Mouse (Mus musculus): ENCODE data around the gene Crim1. TPM values are rescaled to one million over a fixed set of nuclear protein-coding genes. Genes with fewer than 3 reads are reported as not detected.

The Crim1 gene
- polyA plus RNA-seq, 1 experiment: 7.1 TPM

DNA sequence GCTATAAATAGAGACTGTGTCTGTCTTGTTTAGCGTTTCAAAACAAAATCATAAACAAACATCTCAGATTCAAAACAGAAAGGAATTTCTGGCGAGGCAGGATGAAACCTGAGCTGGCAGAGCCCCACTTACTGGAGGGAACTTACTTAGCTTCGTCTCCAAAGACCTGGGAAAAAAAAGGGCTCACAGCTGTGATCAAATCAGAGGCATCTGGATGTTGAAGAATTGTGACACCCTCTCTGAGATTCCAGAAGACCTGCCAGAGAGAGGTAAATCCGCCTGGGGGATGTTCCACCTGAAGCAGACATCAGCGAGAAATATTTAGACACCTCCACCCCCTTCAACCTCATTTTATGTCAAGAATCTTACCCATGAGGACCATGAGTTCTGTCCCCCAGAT lies 11.8 kb downstream of the Crim1 start:
- H3K79me2 ChIP-seq (ENCODE audit: control insufficient read depth, insufficient read depth): peaks cover 75% of the 10 kb centered on the region
- no peak for TF ChIP-seq CTCF (IDR thresholded peaks at IDR 0.05; ENCODE audit: control insufficient read depth, insufficient read depth, insufficient read length)
- no peaks in the 10 kb centered on the region for H3K27me3 ChIP-seq (ENCODE audit: control insufficient read depth, insufficient read depth, insufficient read length)
- no peaks in the 10 kb centered on the region for H3K36me3 ChIP-seq (ENCODE audit: control insufficient read depth, insufficient read depth)
- no peak overlapping the region for H3K4me3 ChIP-seq (ENCODE audit: insufficient read depth, poor library complexity, severe bottlenecking)
- H3K79me3 ChIP-seq (ENCODE audit: low read depth): peaks cover 27% of the 10 kb centered on the region
- no peak overlapping the region for H3ac ChIP-seq (ENCODE audit: control insufficient read depth, insufficient read length, low read depth)

DNA sequence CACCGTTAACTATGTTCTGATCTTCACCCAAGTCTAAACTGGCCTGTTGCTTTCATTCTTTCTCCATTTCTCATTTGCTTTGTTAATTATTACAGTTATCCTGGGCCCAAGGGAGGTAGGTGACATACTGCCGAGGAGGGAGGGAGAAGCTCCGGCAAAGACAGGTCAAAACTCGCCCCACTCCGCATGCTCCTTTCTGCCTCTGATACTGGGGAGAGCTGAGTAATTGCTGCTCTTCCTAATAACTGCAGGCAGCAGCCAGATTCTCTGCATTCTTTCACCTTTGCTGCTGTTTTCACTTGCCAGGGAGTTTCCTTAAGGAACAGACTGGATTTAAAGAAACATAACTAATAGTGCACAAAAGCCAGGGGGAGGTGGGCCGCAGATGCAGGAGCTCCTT lies 13.1 kb downstream of the Crim1 start:
- no peak for TF ChIP-seq MAX (IDR thresholded peaks at IDR 0.05)
- TF ChIP-seq CEBPB (IDR thresholded peaks at IDR 0.05; ENCODE audit: low read depth): no peak
- no peak for TF ChIP-seq CTCF (IDR thresholded peaks at IDR 0.05; ENCODE audit: control insufficient read depth, insufficient read depth, insufficient read length)
- no peak for TF ChIP-seq MYOG (IDR thresholded peaks at IDR 0.05; ENCODE audit: control insufficient read depth, extremely low read depth, insufficient read length)
- TF ChIP-seq MYOD1 (IDR thresholded peaks at IDR 0.05; ENCODE audit: control insufficient read depth, insufficient read length, low read depth): no peak
- no peak for TF ChIP-seq FOSL1 (IDR thresholded peaks at IDR 0.05; ENCODE audit: insufficient read depth, low read length, poor library complexity, severe bottlenecking)
- no peak for TF ChIP-seq USF1 (IDR thresholded peaks at IDR 0.05; ENCODE audit: low read depth)
- Histone ChIP-seq H3K79me3 (ENCODE audit: low read depth) (peaks cover 18% of the 10 kb centered on the region), H3K36me3 (ENCODE audit: control insufficient read depth, insufficient read depth) (no peaks in the 10 kb centered on the region), H3K4me3 (ENCODE audit: insufficient read depth, poor library complexity, severe bottlenecking) (no peak overlapping the region), H3ac (ENCODE audit: control insufficient read depth, insufficient read length, low read depth) (no peak overlapping the region), H3K79me2 (ENCODE audit: control insufficient read depth, insufficient read depth) (peaks cover 65% of the 10 kb centered on the region), H3K27me3 (ENCODE audit: control insufficient read depth, insufficient read depth, insufficient read length) (no peaks in the 10 kb centered on the region)

DNA sequence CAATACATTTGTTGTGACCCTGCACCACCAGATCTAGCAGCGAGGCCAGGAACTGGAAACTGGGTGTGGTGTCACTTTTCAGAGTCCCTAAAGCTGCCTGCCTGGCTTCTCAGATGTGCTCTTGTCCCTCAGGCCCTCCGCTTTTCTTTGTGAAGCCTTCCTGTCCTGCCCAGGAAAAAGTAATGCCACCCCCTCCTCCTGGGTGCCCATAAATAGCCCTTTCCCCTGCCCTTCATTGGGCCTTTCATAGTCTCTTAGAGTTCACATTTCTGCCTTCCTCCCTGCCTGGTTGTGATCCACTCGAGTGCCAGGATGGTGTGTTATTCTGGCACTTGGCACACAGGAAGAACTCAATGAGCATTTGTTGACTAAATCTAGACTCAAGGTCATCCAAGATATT lies 16.5 kb downstream of the Crim1 start:
- no peak overlapping the region for H3ac ChIP-seq (ENCODE audit: control insufficient read depth, insufficient read length, low read depth)
- no peak overlapping the region for H3K4me3 ChIP-seq (ENCODE audit: insufficient read depth, poor library complexity, severe bottlenecking)
- H3K27me3 ChIP-seq (ENCODE audit: control insufficient read depth, insufficient read depth, insufficient read length): no peaks in the 10 kb centered on the region
- TF ChIP-seq FOSL1 (IDR thresholded peaks at IDR 0.05; ENCODE audit: insufficient read depth, low read length, poor library complexity, severe bottlenecking) (no peak), CEBPB (IDR thresholded peaks at IDR 0.05; ENCODE audit: low read depth) (no peak), USF1 (IDR thresholded peaks at IDR 0.05; ENCODE audit: low read depth) (no peak), MAX (IDR thresholded peaks at IDR 0.05) (no peak), MYOG (IDR thresholded peaks at IDR 0.05; ENCODE audit: control insufficient read depth, extremely low read depth, insufficient read length) (no peak), MYOD1 (IDR thresholded peaks at IDR 0.05; ENCODE audit: control insufficient read depth, insufficient read length, low read depth) (no peak), CTCF (IDR thresholded peaks at IDR 0.05; ENCODE audit: control insufficient read depth, insufficient read depth, insufficient read length) (no peak)
- H3K79me2 ChIP-seq (ENCODE audit: control insufficient read depth, insufficient read depth): peaks cover 55% of the 10 kb centered on the region
- no peaks in the 10 kb centered on the region for H3K36me3 ChIP-seq (ENCODE audit: control insufficient read depth, insufficient read depth)
- peaks cover 10% of the 10 kb centered on the region for H3K79me3 ChIP-seq (ENCODE audit: low read depth)

DNA sequence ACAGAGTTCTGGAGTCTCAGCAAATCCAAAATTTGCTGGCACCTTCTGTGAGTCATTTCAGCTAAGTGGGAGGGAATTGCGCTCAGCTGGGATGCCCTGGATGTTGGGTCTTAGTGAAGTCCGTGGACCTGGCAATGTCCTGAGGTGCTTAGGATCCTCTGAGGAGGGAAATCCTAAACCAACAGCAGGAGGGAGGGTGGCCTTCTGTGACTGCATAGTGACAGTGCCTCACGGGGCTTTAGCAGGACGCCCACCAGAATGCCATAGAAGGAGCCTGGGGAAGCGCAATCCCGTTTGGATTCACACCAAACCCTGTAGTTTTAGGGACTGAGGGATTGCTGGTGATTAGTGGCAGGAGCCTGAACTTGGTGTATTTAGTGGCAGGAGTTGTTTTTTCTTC lies 17.4 kb downstream of the Crim1 start:
- H3K79me3 ChIP-seq (ENCODE audit: low read depth): peaks cover 8% of the 10 kb centered on the region
- no peak overlapping the region for H3K4me3 ChIP-seq (ENCODE audit: insufficient read depth, poor library complexity, severe bottlenecking)
- peaks cover 53% of the 10 kb centered on the region for H3K79me2 ChIP-seq (ENCODE audit: control insufficient read depth, insufficient read depth)
- H3ac ChIP-seq (ENCODE audit: control insufficient read depth, insufficient read length, low read depth): no peak overlapping the region
- no peaks in the 10 kb centered on the region for H3K36me3 ChIP-seq (ENCODE audit: control insufficient read depth, insufficient read depth)
- no peaks in the 10 kb centered on the region for H3K27me3 ChIP-seq (ENCODE audit: control insufficient read depth, insufficient read depth, insufficient read length)
- TF ChIP-seq MAX (IDR thresholded peaks at IDR 0.05): no peak
- TF ChIP-seq MYOG (IDR thresholded peaks at IDR 0.05; ENCODE audit: control insufficient read depth, extremely low read depth, insufficient read length): no peak
- TF ChIP-seq CEBPB (IDR thresholded peaks at IDR 0.05; ENCODE audit: low read depth): no peak
- TF ChIP-seq FOSL1 (IDR thresholded peaks at IDR 0.05; ENCODE audit: insufficient read depth, low read length, poor library complexity, severe bottlenecking): no peak
- TF ChIP-seq CTCF (IDR thresholded peaks at IDR 0.05; ENCODE audit: control insufficient read depth, insufficient read depth, insufficient read length): no peak
- TF ChIP-seq MYOD1 (IDR thresholded peaks at IDR 0.05; ENCODE audit: control insufficient read depth, insufficient read length, low read depth): no peak
- no peak for TF ChIP-seq USF1 (IDR thresholded peaks at IDR 0.05; ENCODE audit: low read depth)

DNA sequence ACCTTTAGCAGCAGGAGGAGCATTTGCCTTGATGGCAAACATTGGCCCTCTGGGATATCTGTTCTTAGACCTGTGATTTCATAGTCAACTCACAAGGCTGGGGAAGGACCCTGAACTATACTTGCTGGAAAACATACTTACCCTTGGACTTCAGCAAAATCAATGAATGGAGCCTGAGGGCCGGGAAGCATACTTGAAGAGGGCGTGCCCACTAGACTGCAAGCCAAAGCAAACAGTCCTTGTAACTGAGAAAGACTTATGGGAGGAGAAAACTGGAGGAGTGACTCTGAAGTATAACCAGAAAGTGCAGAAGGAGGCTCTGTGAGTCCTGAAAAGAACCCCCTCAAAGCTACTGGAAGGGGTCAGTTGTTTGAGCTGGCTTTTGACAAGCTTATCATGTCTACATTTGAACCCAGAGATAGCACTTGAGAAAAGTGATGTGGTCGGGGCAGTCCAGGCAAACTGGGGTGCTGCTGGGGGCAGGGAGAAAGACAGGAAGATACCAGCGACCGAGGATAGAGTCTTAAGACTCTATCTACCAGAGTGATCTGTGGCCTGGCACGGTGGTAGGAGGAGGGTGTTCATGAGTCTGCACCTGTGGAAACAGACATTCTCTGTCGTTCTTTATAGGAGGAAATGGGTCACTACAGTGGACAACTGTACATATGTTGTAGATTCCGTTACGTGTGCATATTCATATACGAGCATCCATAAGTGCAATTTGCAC lies 18.6 kb downstream of the Crim1 start:
- Histone ChIP-seq H3K79me2 (ENCODE audit: control insufficient read depth, insufficient read depth) (peaks cover 50% of the 10 kb centered on the region), H3ac (ENCODE audit: control insufficient read depth, insufficient read length, low read depth) (no peak overlapping the region), H3K4me3 (ENCODE audit: insufficient read depth, poor library complexity, severe bottlenecking) (no peak overlapping the region), H3K36me3 (ENCODE audit: control insufficient read depth, insufficient read depth) (no peaks in the 10 kb centered on the region), H3K79me3 (ENCODE audit: low read depth) (peaks cover 10% of the 10 kb centered on the region), H3K27me3 (ENCODE audit: control insufficient read depth, insufficient read depth, insufficient read length) (no peaks in the 10 kb centered on the region)
- TF ChIP-seq CTCF (IDR thresholded peaks at IDR 0.05; ENCODE audit: control insufficient read depth, insufficient read depth, insufficient read length) (no peak), MAX (IDR thresholded peaks at IDR 0.05) (no peak), MYOG (IDR thresholded peaks at IDR 0.05; ENCODE audit: control insufficient read depth, extremely low read depth, insufficient read length) (no peak), MYOD1 (IDR thresholded peaks at IDR 0.05; ENCODE audit: control insufficient read depth, insufficient read length, low read depth) (no peak), USF1 (IDR thresholded peaks at IDR 0.05; ENCODE audit: low read depth) (no peak), CEBPB (IDR thresholded peaks at IDR 0.05; ENCODE audit: low read depth) (no peak), FOSL1 (IDR thresholded peaks at IDR 0.05; ENCODE audit: insufficient read depth, low read length, poor library complexity, severe bottlenecking) (no peak)

All from C2C12 (cell line).